Mouse (Mus musculus) adrenal gland, adult 2 months (tissue): Measurements from ENCODE around the gene Pagr1a. TPM values are rescaled to one million over a fixed set of nuclear protein-coding genes. Genes with fewer than 3 reads are reported as not detected.
A peak's percentile ranks its signal among the peaks of the same experiment; 100 is the strongest.

Experiments used
- DNase-seq: peaks from one replicate; pipeline ENCODE4 v3.0.0; 2021
- long read RNA-seq: library from polyadenylated mRNA; stranded (forward); transcript quantifications from one replicate; pipeline ENCODE4 v2.0.0, GENCODE M21; 2021
- polyA plus RNA-seq: library from polyadenylated mRNA; depleted of rRNA; stranded (reverse); fragments of >200 nt; gene quantifications from 2 replicates; pipeline ENCODE4 v1.2.3, GENCODE M21; 2012; rRNA removed
- total RNA-seq, 2 experiments: library from RNA; stranded (reverse); gene quantifications; 2 replicates each; pipeline ENCODE4 v1.2.3; 2021

Gene Pagr1a
- total RNA-seq: 10 to 100 TPM; 16.4 to 20.3 TPM
- polyA plus RNA-seq: 0.66 and 13.1 TPM in 2 replicates
- long read RNA-seq, transcript Pagr1a-202 (3 exons, 1,430 nt): major isoform, 26 of 28 reads
- long read RNA-seq, partial matches to known transcripts: 1 of 28 reads
- long read RNA-seq, other reads (novel, unspliced or antisense): 1 of 28 reads

GRCm38 (mm10) chr7:127016971-127017949, at the start of gene Pagr1a:
Gene Pagr1a, minus strand, starts transcription at chr7:127017352.
- DNase-seq: peak; percentile 96

GRCm38 (mm10) chr7:127066317-127066716, 49.2 kb upstream of the Pagr1a start:
- peak; percentile 70 for DNase-seq

GRCm38 (mm10) chr7:127065538-127065937, 48.4 kb upstream of the Pagr1a start:
- DNase-seq: no peak

GRCm38 (mm10) chr7:127055026-127055585, 38.0 kb upstream of the Pagr1a start:
- no peak for DNase-seq

GRCm38 (mm10) chr7:127041851-127042672, 24.9 kb upstream of the Pagr1a start, which contains the start of gene Kif22:
Gene Kif22, minus strand, starts transcription at chr7:127042471.
- DNase-seq: peak; percentile 94

- no peak for DNase-seq
These were observed 14.1 kb upstream of the Pagr1a start for GRCm38 (mm10) chr7:127031244-127031643.

- DNase-seq: no peak
These were observed 13.0 kb upstream of the Pagr1a start for GRCm38 (mm10) chr7:127030172-127030571.

GRCm38 (mm10) chr7:127027885-127028284, 10.7 kb upstream of the Pagr1a start:
- DNase-seq: no peak

- DNase-seq: peak; percentile 100
These were observed 10.0 kb upstream of the Pagr1a start, which contains the start of gene Maz for GRCm38 (mm10) chr7:127026984-127027726. Gene Maz, minus strand, starts transcription at chr7:127027037.

- no peak for DNase-seq
These were observed 9.4 kb upstream of the Pagr1a start for GRCm38 (mm10) chr7:127026616-127026983.

- peak; percentile 83 for DNase-seq
These were observed 9.0 kb upstream of the Pagr1a start for GRCm38 (mm10) chr7:127026161-127026600.

GRCm38 (mm10) chr7:127025556-127026160, 8.5 kb upstream of the Pagr1a start:
- peak; percentile 77 for DNase-seq

GRCm38 (mm10) chr7:127024755-127025555, 7.8 kb upstream of the Pagr1a start:
- DNase-seq: peak; percentile 89

- peak; percentile 24 for DNase-seq
These were observed 6.9 kb upstream of the Pagr1a start for GRCm38 (mm10) chr7:127023896-127024690.

- peak; percentile 23 for DNase-seq
These were observed 6.1 kb upstream of the Pagr1a start for GRCm38 (mm10) chr7:127023272-127023691.

GRCm38 (mm10) chr7:127022528-127023271, 5.5 kb upstream of the Pagr1a start:
- no peak for DNase-seq

- DNase-seq: no peak
These were observed 4.7 kb upstream of the Pagr1a start for GRCm38 (mm10) chr7:127021563-127022527.
